Mouse (Mus musculus): Measurements from ENCODE around the gene Cox15. TPM values are rescaled to one million over a fixed set of nuclear protein-coding genes. Genes with fewer than 3 reads are reported as not detected.

The Cox15 gene
- total and polyA plus RNA-seq, 3 experiments, result 30.2 to 59.1 (median 32.4) TPM

GRCm38 (mm10) chr19:43771499-43771969, 18.7 kb upstream of the Cox15 start:
- peak; percentile 97 for DNase-seq (ENCODE audit: low read depth, low spot score)
- Histone ChIP-seq H3K9ac (ENCODE audit: control insufficient read depth, low read depth, low read length, poor library complexity, severe bottlenecking) (peak overlapping the region; percentile 48), H3K9me3 (replicated peaks; ENCODE audit: insufficient read depth, low read length) (no peaks in the 10 kb centered on the region), H3K79me2 (ENCODE audit: control insufficient read depth, insufficient read depth, low read length, poor library complexity) (no peaks in the 10 kb centered on the region), H3K4me3 (ENCODE audit: control insufficient read depth in 1 of 2, insufficient read depth in 1 of 2, low read depth in 2 of 2, low read length in 2 of 2) (peak overlapping the region in 1 of 2 experiments; percentile 13; a peak in 2 of 4 replicates), H3K27me3 (ENCODE audit: control insufficient read depth in 1 of 2, insufficient read depth in 2 of 2, low read length in 2 of 2) (no peaks in the 10 kb centered on the region), H3K27ac (ENCODE audit: control insufficient read depth, low read depth, low read length) (peak overlapping the region; percentile 84), H3K4me1 (ENCODE audit: control insufficient read depth in 1 of 2, insufficient read depth in 2 of 2, low read length in 2 of 2) (peaks cover 11 to 20% of the 10 kb centered on the region in 2 experiments), H3K36me3 (ENCODE audit: control insufficient read depth in 1 of 2, insufficient read depth in 2 of 2, low read length in 2 of 2) (peaks cover 0 to 28% of the 10 kb centered on the region in 2 experiments; a peak in 2 of 4 replicates)
- TF ChIP-seq ZKSCAN1 (IDR thresholded peaks at IDR 0.05; ENCODE audit: low read depth, low read length) (no peak), BHLHE40 (IDR thresholded peaks at IDR 0.05; ENCODE audit: borderline replicate concordance, low read depth, low read length) (no peak), TAL1 (IDR thresholded peaks at IDR 0.05; ENCODE audit: low read length) (peak; percentile 55), MXI1 (IDR thresholded peaks at IDR 0.05; ENCODE audit: low read depth, low read length) (peak; percentile 78; the same call in 1 of the 2 replicates), MAFK (IDR thresholded peaks at IDR 0.05; ENCODE audit: borderline replicate concordance, low read depth, low read length) (peak; percentile 96), EP300 (IDR thresholded peaks at IDR 0.05; ENCODE audit: low read depth in 1 of 2, low read length in 2 of 2) (peak; percentile 94 to 98), JUND (IDR thresholded peaks at IDR 0.05; ENCODE audit: low read depth, low read length) (peak; percentile 76; the same call in 1 of the 2 replicates), ZC3H11A (IDR thresholded peaks at IDR 0.05; ENCODE audit: low read depth, low read length) (no peak), TCF12 (IDR thresholded peaks at IDR 0.05; ENCODE audit: low read depth, low read length) (peak; percentile 86), SIN3A (IDR thresholded peaks at IDR 0.05; ENCODE audit: low read length) (peak; percentile 95), TBP (IDR thresholded peaks at IDR 0.05; ENCODE audit: low read depth, low read length) (peak; percentile 65), CTCF (IDR thresholded peaks at IDR 0.05 in 2 of 3, conservative IDR thresholded peaks at IDR 0.05 in 1 of 3; ENCODE audit: control insufficient read depth in 1 of 3, insufficient read depth in 1 of 3, low read depth in 2 of 3, low read length in 3 of 3, poor library complexity in 1 of 3, severe bottlenecking in 1 of 3) (no peak), MYB (IDR thresholded peaks at IDR 0.05; ENCODE audit: low read depth, low read length) (no peak), GABPA (IDR thresholded peaks at IDR 0.05; ENCODE audit: low read depth, low read length) (peak; percentile 99), RCOR1 (IDR thresholded peaks at IDR 0.05; ENCODE audit: low read depth, low read length) (peak; percentile 95), MYC (IDR thresholded peaks at IDR 0.05; ENCODE audit: low read depth, low read length) (peak; percentile 80; the same call in 1 of the 2 replicates), ETS1 (IDR thresholded peaks at IDR 0.05; ENCODE audit: low read depth, low read length) (peak; percentile 99), GATA1 (IDR thresholded peaks at IDR 0.05; ENCODE audit: low read depth, low read length) (peak; percentile 92)

GRCm38 (mm10) chr19:43770584-43770983, 17.8 kb upstream of the Cox15 start:
- Histone ChIP-seq H3K4me3 (ENCODE audit: control insufficient read depth in 1 of 2, insufficient read depth in 1 of 2, low read depth in 2 of 2, low read length in 2 of 2) (peak overlapping the region in 1 of 2 experiments; percentile 13; a peak in 2 of 4 replicates), H3K4me1 (ENCODE audit: control insufficient read depth in 1 of 2, insufficient read depth in 2 of 2, low read length in 2 of 2) (peaks cover 11 to 19% of the 10 kb centered on the region in 2 experiments), H3K27me3 (ENCODE audit: control insufficient read depth in 1 of 2, insufficient read depth in 2 of 2, low read length in 2 of 2) (no peaks in the 10 kb centered on the region), H3K9ac (ENCODE audit: control insufficient read depth, low read depth, low read length, poor library complexity, severe bottlenecking) (peak overlapping the region; percentile 19; the same call in 1 of the 2 replicates), H3K79me2 (ENCODE audit: control insufficient read depth, insufficient read depth, low read length, poor library complexity) (no peaks in the 10 kb centered on the region), H3K27ac (ENCODE audit: control insufficient read depth, low read depth, low read length) (peak overlapping the region; percentile 58), H3K9me3 (replicated peaks; ENCODE audit: insufficient read depth, low read length) (no peaks in the 10 kb centered on the region), H3K36me3 (ENCODE audit: control insufficient read depth in 1 of 2, insufficient read depth in 2 of 2, low read length in 2 of 2) (peaks cover 0 to 26% of the 10 kb centered on the region in 2 experiments; a peak in 2 of 4 replicates)
- DNase-seq (ENCODE audit: low read depth, low spot score), result peak; percentile 76
- no peak for TF ChIP-seq POLR2AphosphoS5 (IDR thresholded peaks at IDR 0.05; ENCODE audit: borderline replicate concordance, low read depth, low read length)
- no peak for TF ChIP-seq MAFK (IDR thresholded peaks at IDR 0.05; ENCODE audit: borderline replicate concordance, low read depth, low read length)
- no peak for TF ChIP-seq MYC (IDR thresholded peaks at IDR 0.05; ENCODE audit: low read depth, low read length)
- no peak for TF ChIP-seq MEF2A (IDR thresholded peaks at IDR 0.05; ENCODE audit: extremely low read depth, insufficient replicate concordance, low read depth, low read length, poor library complexity, severe bottlenecking)
- no peak for TF ChIP-seq CHD1 (IDR thresholded peaks at IDR 0.05; ENCODE audit: low read depth, low read length)
- no peak for TF ChIP-seq POLR2A (IDR thresholded peaks at IDR 0.05; ENCODE audit: control insufficient read depth in 1 of 2, insufficient read depth in 1 of 2, low read depth in 1 of 2, low read length in 2 of 2, poor library complexity in 1 of 2)
- no peak for TF ChIP-seq ZMIZ1 (IDR thresholded peaks at IDR 0.05; ENCODE audit: low read depth, low read length)
- TF ChIP-seq NRF1 (IDR thresholded peaks at IDR 0.05; ENCODE audit: insufficient read depth, low read depth, low read length, poor library complexity, severe bottlenecking), result no peak
- no peak for TF ChIP-seq MAX (IDR thresholded peaks at IDR 0.05; ENCODE audit: low read length)
- TF ChIP-seq KAT2A (conservative IDR thresholded peaks at IDR 0.05; ENCODE audit: low read depth, low read length), result no peak
- TF ChIP-seq MXI1 (IDR thresholded peaks at IDR 0.05; ENCODE audit: low read depth, low read length), result no peak
- no peak for TF ChIP-seq POLR2AphosphoS2 (IDR thresholded peaks at IDR 0.05; ENCODE audit: low read length)
- TF ChIP-seq ELF1 (IDR thresholded peaks at IDR 0.05; ENCODE audit: low read depth, low read length), result 0 out of 2 replicates have a peak, but pooled peaks have one; percentile 11
- TF ChIP-seq UBTF (IDR thresholded peaks at IDR 0.05; ENCODE audit: borderline replicate concordance, insufficient read depth, low read depth, low read length), result no peak
- 0 out of 2 replicates have a peak, but pooled peaks have one; percentile 36 for TF ChIP-seq SIN3A (IDR thresholded peaks at IDR 0.05; ENCODE audit: low read length)
- no peak for TF ChIP-seq RAD21 (IDR thresholded peaks at IDR 0.05; ENCODE audit: low read depth, low read length)
- TF ChIP-seq ZNF384 (IDR thresholded peaks at IDR 0.05; ENCODE audit: low read depth, low read length), result no peak
